Mouse (Mus musculus) heart, adult 2 months (tissue): ENCODE results near the gene Clcn2. TPM values are rescaled to one million over a fixed set of nuclear protein-coding genes. Genes with fewer than 3 reads are reported as not detected.

Experiments
- DNase-seq, 2 experiments: peaks; one replicate each; pipeline ENCODE4 v3.0.0; 2021
- H3K27ac ChIP-seq: fragments of 200-600 bp; 2 replicates; pipeline ENCODE4 v1.8.1; 2022
- H3K27me3 ChIP-seq: fragments of 200-500 bp; 2 replicates; pipeline ENCODE4 v1.6.1; 2012; ENCODE audit warnings: mild to moderate bottlenecking, low read length, inconsistent platforms, mixed read lengths; ENCODE audit not compliant: control insufficient read depth, insufficient read depth
- H3K36me3 ChIP-seq: fragments of 200-500 bp; 2 replicates; pipeline ENCODE4 v1.6.1; 2012; ENCODE audit warnings: low read length, inconsistent platforms; ENCODE audit not compliant: control insufficient read depth, insufficient read depth
- H3K4me1 ChIP-seq: fragments of 200-500 bp; 2 replicates; pipeline ENCODE4 v1.6.1; 2011; ENCODE audit warnings: low read length; ENCODE audit not compliant: control insufficient read depth, insufficient read depth
- H3K4me3 ChIP-seq: fragments of 200-600 bp; 2 replicates; pipeline ENCODE4 v1.8.1; 2022
- H3K79me2 ChIP-seq: fragments of 200-500 bp; replicated peaks from 2 replicates; pipeline ENCODE4 v1.6.1; 2012; ENCODE audit warnings: mild to moderate bottlenecking, inconsistent platforms, low read length, moderate library complexity, mixed read lengths; ENCODE audit not compliant: control insufficient read depth, insufficient read depth
- H3K9ac ChIP-seq: fragments of 200-500 bp; 2 replicates; pipeline ENCODE4 v1.6.1; 2012; ENCODE audit warnings: low read depth, mild to moderate bottlenecking, control low read depth, inconsistent platforms, low read length, mixed read lengths
- CTCF ChIP-seq: fragments of 200-600 bp; IDR thresholded peaks from 2 replicates; pipeline ENCODE4 v1.8.1; 2022; ENCODE audit warnings: antibody characterized with exemption, mild to moderate bottlenecking, moderate library complexity
- EP300 ChIP-seq: fragments of 200-500 bp; IDR thresholded peaks from 2 replicates; pipeline ENCODE4 v1.6.1; 2011; ENCODE audit warnings: low read depth, low read length, control low read depth; ENCODE audit not compliant: insufficient read depth
- POLR2A ChIP-seq: fragments of 200-500 bp; IDR thresholded peaks from 2 replicates; pipeline ENCODE4 v1.6.1; 2011; ENCODE audit warnings: mild to moderate bottlenecking, low read depth, low read length, control low read depth; ENCODE audit not compliant: insufficient read depth
- WGBS: fragments of 180-500 bp; shearing (Covaris S2); methylation state at CpG from one replicate; pipeline ENCODE4 v1.1.7; 2018; 5-methylcytosine and 5-hydroxymethylcytosine counted together
- intact Hi-C: fragments of 180-260 bp; cut with DNase I; formaldehyde crosslinking; loops from one replicate; pipeline ENCODE4 v1.15.1; 2025
- polyA plus RNA-seq: library from polyadenylated mRNA; depleted of rRNA; stranded (reverse); fragments of >200 nt; gene quantifications from 2 replicates; pipeline ENCODE4 v1.2.3, GENCODE M21; 2012
- total RNA-seq, 2 experiments: library from RNA; stranded (reverse); gene quantifications; 2 replicates each; pipeline ENCODE4 v1.2.3; 2021

Clcn2 gene
- total and polyA plus RNA-seq, 3 experiments = 1.3 to 8.0 (median 1.8) TPM

DNA sequence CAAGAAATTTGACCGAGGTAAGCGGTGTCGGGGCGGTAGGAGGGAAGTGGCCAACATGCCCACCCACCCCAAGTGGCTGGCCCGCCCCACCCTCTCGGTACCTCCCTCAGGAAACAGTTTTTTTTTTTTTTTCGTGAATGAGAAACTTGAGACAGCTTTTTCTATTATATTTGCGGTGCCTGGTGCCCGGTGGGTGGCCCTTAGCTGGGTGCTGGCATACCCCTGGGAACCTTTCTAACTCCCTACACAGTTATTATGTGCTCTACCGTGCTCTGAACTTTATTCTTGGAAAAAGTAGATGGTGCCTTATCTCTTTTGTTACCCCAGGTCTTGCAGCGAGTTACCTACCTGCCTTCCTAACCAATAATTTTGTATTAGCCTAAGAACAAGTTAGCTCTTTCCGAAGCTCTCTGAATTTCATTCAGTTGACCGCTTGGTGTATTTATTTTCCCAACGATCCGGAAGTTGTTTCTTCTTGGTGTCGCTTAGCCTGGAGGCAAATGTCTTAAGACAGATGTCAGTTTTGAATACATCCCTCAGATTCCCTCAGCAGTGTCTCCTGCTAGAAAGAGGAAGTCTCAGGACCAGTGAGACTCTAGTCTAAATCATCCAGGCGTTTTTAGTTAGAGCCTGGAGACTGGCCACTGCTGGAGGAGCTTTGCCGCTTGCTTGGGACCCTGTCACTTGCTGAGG, 578 bp upstream of the Clcn2 start:
- Histone ChIP-seq H3K36me3 (no peaks in the 10 kb centered on the region), H3K9ac (peak overlapping the region; percentile 76), H3K4me1 (peaks cover 4% of the 10 kb centered on the region), H3K27me3 (no peaks in the 10 kb centered on the region), H3K79me2 (no peaks in the 10 kb centered on the region), H3K27ac (peak overlapping the region; percentile 90), H3K4me3 (peak overlapping the region; percentile 80)
- DNase-seq = no peak
- intact Hi-C loops = loop anchor here (2.0 to 5.0 kb wide), 3 partner anchors 45 to 221 kb away; partner anchors contain the start of genes Abcf3 and Eif2b5
- no peak for TF ChIP-seq EP300
- TF ChIP-seq CTCF = no peak
- TF ChIP-seq POLR2A = no peak
- WGBS = under 1% methylated on average over 18 of the region's 18 CpGs

DNA sequence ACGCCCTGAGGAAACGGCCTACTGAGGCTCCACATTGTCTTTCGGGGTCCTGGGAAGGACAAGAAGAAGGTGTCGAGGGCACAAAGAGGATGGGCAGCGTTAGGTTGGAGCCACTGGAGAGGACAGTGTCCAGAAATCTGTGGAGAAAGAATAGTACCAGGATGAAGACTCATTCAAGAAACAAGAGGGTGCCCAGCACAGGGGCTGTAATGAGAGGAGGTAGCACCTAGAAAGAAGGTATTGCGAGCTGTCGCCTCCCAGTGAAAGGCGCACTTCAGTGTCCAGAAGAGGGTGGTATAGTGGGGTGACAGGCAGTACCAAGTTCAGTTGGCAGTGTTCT, 735 bp downstream of the Clcn2 start:
- Histone ChIP-seq H3K4me3 (peak overlapping the region; percentile 80), H3K27ac (peak overlapping the region; percentile 90), H3K9ac (peak overlapping the region; percentile 69), H3K4me1 (peaks cover 4% of the 10 kb centered on the region), H3K36me3 (no peaks in the 10 kb centered on the region), H3K79me2 (no peaks in the 10 kb centered on the region), H3K27me3 (no peaks in the 10 kb centered on the region)
- TF ChIP-seq POLR2A (peak; percentile 39; the same call in 1 of the 2 replicates), CTCF (no peak), EP300 (no peak)
- WGBS = 2% methylated on average over 8 of the region's 8 CpGs
- intact Hi-C loops = loop anchor here (2.0 to 5.0 kb wide), 3 partner anchors 44 to 220 kb away; partner anchors contain the start of genes Abcf3 and Eif2b5
- no peak for DNase-seq

DNA sequence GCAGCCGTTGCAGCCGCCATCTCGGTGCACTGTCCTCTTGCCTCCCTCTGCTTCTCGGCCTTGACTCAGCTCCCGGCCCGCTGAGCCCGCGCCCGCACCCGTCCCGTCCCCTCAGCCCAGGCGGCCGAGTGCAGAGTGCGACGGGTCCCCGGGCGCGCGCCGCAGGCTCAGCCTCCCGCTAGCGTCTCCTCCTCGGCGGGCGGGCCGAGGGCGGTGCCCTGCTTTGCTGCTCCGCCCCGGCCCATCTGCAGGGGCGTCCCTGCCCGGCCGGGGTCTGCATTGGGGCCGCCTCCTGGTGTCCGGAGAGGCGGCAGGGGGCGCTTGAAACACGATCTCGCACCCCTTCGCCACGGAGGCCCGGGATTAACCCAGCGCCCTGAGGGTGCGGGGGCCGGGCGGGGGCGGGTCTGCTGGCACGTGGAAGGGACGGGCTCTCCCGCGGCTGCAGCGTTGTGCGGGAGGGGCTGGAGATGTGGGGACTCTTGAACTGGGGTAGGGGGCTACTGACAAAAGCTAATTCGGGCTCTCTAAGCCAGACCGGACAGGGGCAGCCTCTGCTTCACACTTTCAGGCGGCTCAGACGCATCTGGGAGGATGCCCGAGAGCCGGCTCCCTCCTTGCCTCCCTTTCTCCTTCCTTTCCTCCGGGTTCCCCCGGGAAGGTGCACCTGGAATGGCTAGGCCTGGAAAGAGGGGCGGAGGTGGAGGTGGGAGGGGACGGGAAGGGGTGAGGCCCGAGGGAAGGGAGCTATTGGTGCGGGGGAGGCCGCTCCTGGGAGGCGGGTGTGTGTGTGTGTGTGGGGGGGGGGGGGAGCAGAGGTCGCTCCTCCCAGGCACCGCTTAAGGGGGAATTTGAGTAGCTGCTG, 1.3 kb downstream of the Clcn2 start:
- TF ChIP-seq CTCF (peak; percentile 42), POLR2A (no peak)
- Histone ChIP-seq H3K9ac (peak overlapping the region; percentile 72), H3K27ac (peak overlapping the region; percentile 90), H3K36me3 (no peaks in the 10 kb centered on the region), H3K4me1 (peaks cover 4% of the 10 kb centered on the region), H3K79me2 (no peaks in the 10 kb centered on the region), H3K4me3 (peak overlapping the region; percentile 80), H3K27me3 (no peaks in the 10 kb centered on the region)
- under 1% methylated on average over 68 of the region's 68 CpGs for WGBS
- intact Hi-C loops = loop anchor here (2.0 to 5.0 kb wide), 3 partner anchors 43 to 219 kb away; partner anchors contain the start of genes Abcf3 and Eif2b5
- DNase-seq = peak; percentile 88 to 89

DNA sequence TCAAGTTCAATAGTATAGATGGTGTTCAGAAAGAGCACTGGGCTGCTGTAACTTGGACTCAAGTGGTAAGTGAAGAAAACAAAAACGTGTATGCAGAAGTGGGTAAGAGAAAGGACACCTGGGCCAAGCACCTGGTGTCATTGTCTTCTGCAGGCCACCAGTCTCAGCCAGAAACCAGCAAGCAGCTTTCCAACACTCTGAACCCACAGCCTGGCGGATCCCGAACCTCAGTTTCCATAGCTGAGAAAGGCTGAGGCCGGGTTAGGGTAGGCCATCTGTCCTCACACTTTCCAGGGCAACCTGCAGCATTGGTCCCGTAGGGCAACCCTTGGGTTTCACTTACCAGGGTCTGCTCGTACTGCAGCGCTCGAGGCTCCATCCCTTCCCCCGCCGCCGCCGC, 2.0 kb downstream of the Clcn2 start:
- intact Hi-C loops = loop anchor here (5.0 kb wide), 2 partner anchors 168 to 218 kb away; partner anchors contain the start of genes Abcf3 and Eif2b5
- peak overlapping the region; percentile 31; the same call in 1 of the 2 replicates for H3K27ac ChIP-seq
- TF ChIP-seq CTCF = no peak
- no peak for TF ChIP-seq POLR2A
- TF ChIP-seq EP300 = no peak
- 7% methylated on average over 12 of the region's 12 CpGs for WGBS
- no peak for DNase-seq
- no peaks in the 10 kb centered on the region for H3K27me3 ChIP-seq
- peak overlapping the region; percentile 80 for H3K4me3 ChIP-seq
- H3K36me3 ChIP-seq = no peaks in the 10 kb centered on the region
- H3K79me2 ChIP-seq = no peaks in the 10 kb centered on the region
- H3K9ac ChIP-seq = peak overlapping the region; percentile 72
- H3K4me1 ChIP-seq = peaks cover 4% of the 10 kb centered on the region

- H3K36me3 ChIP-seq = no peaks in the 10 kb centered on the region
- TF ChIP-seq EP300 (no peak), CTCF (no peak), POLR2A (no peak)
- H3K79me2 ChIP-seq = no peaks in the 10 kb centered on the region
- no peaks in the 10 kb centered on the region for H3K27me3 ChIP-seq
- DNase-seq = peak in 1 of 2 experiments; percentile 3
- peaks cover 4% of the 10 kb centered on the region for H3K4me1 ChIP-seq
- H3K4me3 ChIP-seq = no peak overlapping the region
- WGBS = 68% methylated on average over 2 of the region's 2 CpGs
- H3K9ac ChIP-seq = no peak overlapping the region
- intact Hi-C loops = loop anchor here (5.0 kb wide), 2 partner anchors 168 to 218 kb away; partner anchors contain the start of genes Abcf3 and Eif2b5
- no peak overlapping the region for H3K27ac ChIP-seq
These were observed 2.4 kb downstream of the Clcn2 start for GRCm38 (mm10) chr16:20715161-20715560.
